Comparison of ENCODE assay signal across 28 mouse cellular contexts in the genomic region with DNA sequence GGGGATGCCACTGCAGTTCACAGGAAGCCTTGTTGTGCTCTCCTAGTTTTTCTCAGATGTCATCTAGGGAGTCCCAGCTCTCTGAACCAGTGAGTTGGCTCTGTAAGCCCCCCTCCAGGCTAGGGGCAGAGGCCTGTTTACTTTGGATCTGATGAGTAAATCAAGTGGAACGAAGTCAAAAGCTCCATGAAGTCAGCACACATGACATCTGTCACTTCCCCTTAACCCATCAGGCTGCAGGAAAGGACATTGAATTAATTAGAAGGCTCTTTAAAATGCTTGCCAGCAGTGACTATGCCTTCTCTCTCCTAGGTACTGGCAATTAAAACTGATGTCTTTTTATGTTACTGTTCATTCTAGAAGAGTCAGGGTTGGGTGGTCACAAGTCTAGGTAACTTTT.
A peak's percentile ranks its signal among the peaks of the same experiment; 100 is the strongest.
DNase-seq lines count a peak whose midpoint lies in the region; ATAC-seq lines count a peak whose summit lies in the region.
"Had no signal": no experiment of that assay in that cellular context is flagged by ENCODE, and none has a peak within 500 bp of the region (broad histone marks: within the 10 kb centered on the region; RNA-seq: fewer than 3 reads in every experiment).

No protein-coding gene starts in this region.

- no peaks in the 10 kb centered on the region for H3K9me3 ChIP-seq in hindbrain, embryonic 10.5 days
- H3K9me3 ChIP-seq in hindbrain, embryonic 11.5 days (ENCODE audit: control insufficient read depth, low read length) = no peaks in the 10 kb centered on the region
- no peaks in the 10 kb centered on the region for H3K9me3 ChIP-seq in embryonic facial prominence, embryonic 11.5 days (replicated peaks; ENCODE audit: control insufficient read depth, low read length)
- H3K9me3 ChIP-seq: limb, embryonic 10.5 days; liver, embryonic 15.5 days; lung, embryonic 15.5 days; neural tube, embryonic 12.5 days; stomach, embryonic 15.5 days had no signal

- no peak overlapping the region for H3K4me2 ChIP-seq in hindbrain, embryonic 11.5 days (replicated peaks; ENCODE audit: low read depth, low read length)
- H3K4me2 ChIP-seq in embryonic facial prominence, embryonic 11.5 days (ENCODE audit: low read depth, low read length) = no peak overlapping the region
- H3K4me2 ChIP-seq: liver, embryonic 15.5 days; lung, embryonic 15.5 days; neural tube, embryonic 12.5 days; stomach, embryonic 15.5 days had no signal

- no peak for ATAC-seq in hindbrain, embryonic 11.5 days (ENCODE audit: low FRiP score)
- ATAC-seq in embryonic facial prominence, embryonic 11.5 days (replicated peaks; ENCODE audit: insufficient number of reproducible peaks, low FRiP score, low TSS enrichment, low read depth) = no peak
- ATAC-seq: Patski had no signal

- no peak overlapping the region for H3K4me3 ChIP-seq in hindbrain, embryonic 10.5 days
- no peak overlapping the region for H3K4me3 ChIP-seq in hindbrain, embryonic 11.5 days (ENCODE audit: low read depth, low read length)
- H3K4me3 ChIP-seq in embryonic facial prominence, embryonic 11.5 days (ENCODE audit: low read depth, low read length) = no peak overlapping the region
- H3K4me3 ChIP-seq: heart, adult 2 months; left cerebral cortex, adult 2 months; limb, embryonic 10.5 days; liver, embryonic 15.5 days; lung, embryonic 15.5 days; megakaryocyte, embryonic 14.5 days; neural tube, embryonic 12.5 days; stomach, embryonic 15.5 days had no signal

- WGBS in hindbrain, embryonic 10.5 days = 20% methylated on average over 1 of the region's 1 CpGs
- WGBS in hindbrain, embryonic 11.5 days = 23% methylated on average over 1 of the region's 1 CpGs
- 6% methylated on average over 1 of the region's 1 CpGs for WGBS in embryonic facial prominence, embryonic 11.5 days

- H3K9ac ChIP-seq in hindbrain, embryonic 11.5 days (ENCODE audit: low read depth, low read length) = no peak overlapping the region
- H3K9ac ChIP-seq in embryonic facial prominence, embryonic 11.5 days (replicated peaks; ENCODE audit: low read length) = no peak overlapping the region
- H3K9ac ChIP-seq: liver, embryonic 15.5 days; lung, embryonic 15.5 days; neural tube, embryonic 12.5 days; stomach, embryonic 15.5 days had no signal

- peaks cover 13% of the 10 kb centered on the region; the same call in 1 of the 2 replicates for H3K27me3 ChIP-seq in hindbrain, embryonic 10.5 days (ENCODE audit: insufficient read depth, poor library complexity, severe bottlenecking)
- H3K27me3 ChIP-seq in hindbrain, embryonic 11.5 days (ENCODE audit: control insufficient read depth, insufficient read depth, low read length) = no peaks in the 10 kb centered on the region
- no peaks in the 10 kb centered on the region for H3K27me3 ChIP-seq in embryonic facial prominence, embryonic 11.5 days (ENCODE audit: control insufficient read depth, insufficient read depth, low read length)
- H3K27me3 ChIP-seq: liver, embryonic 15.5 days; megakaryocyte, embryonic 14.5 days; neural tube, embryonic 12.5 days; Patski; stomach, embryonic 15.5 days had no signal

- H3K4me1 ChIP-seq in hindbrain, embryonic 10.5 days (replicated peaks) = peaks cover 30% of the 10 kb centered on the region
- no peaks in the 10 kb centered on the region for H3K4me1 ChIP-seq in hindbrain, embryonic 11.5 days (replicated peaks; ENCODE audit: control insufficient read depth, insufficient read depth, low read length)
- peaks cover 5% of the 10 kb centered on the region; the same call in 1 of the 2 replicates for H3K4me1 ChIP-seq in embryonic facial prominence, embryonic 11.5 days (ENCODE audit: control insufficient read depth, insufficient read depth, low read length)
- H3K4me1 ChIP-seq: liver, embryonic 15.5 days; megakaryocyte, embryonic 14.5 days; stomach, embryonic 15.5 days had no signal

- H3K36me3 ChIP-seq in hindbrain, embryonic 10.5 days = no peaks in the 10 kb centered on the region
- H3K36me3 ChIP-seq in hindbrain, embryonic 11.5 days (ENCODE audit: control insufficient read depth, insufficient read depth, low read length) = no peaks in the 10 kb centered on the region
- H3K36me3 ChIP-seq in embryonic facial prominence, embryonic 11.5 days (replicated peaks; ENCODE audit: control insufficient read depth, insufficient read depth, low read depth, low read length) = no peaks in the 10 kb centered on the region
- H3K36me3 ChIP-seq: limb, embryonic 10.5 days; liver, embryonic 15.5 days; lung, embryonic 15.5 days; neural tube, embryonic 12.5 days; stomach, embryonic 15.5 days had no signal

- DNase-seq in hindbrain, embryonic 10.5 days (ENCODE audit: low spot score) = no peak
- DNase-seq in hindbrain, embryonic 11.5 days (ENCODE audit: low spot score) = no peak
- DNase-seq in kidney, postnatal 14 days = peak; percentile 25
- no peak for DNase-seq in kidney, postnatal 25 days
- peak; percentile 70 for DNase-seq in Muller cell, postnatal 12 days (ENCODE audit: inconsistent ontology term)
- peak; percentile 44 for DNase-seq in embryonic facial prominence, embryonic 11.5 days (ENCODE audit: low spot score)
- DNase-seq in urinary bladder, postnatal 10 days (ENCODE audit: low spot score) = no peak
- no peak for DNase-seq in testis, postnatal 14 days (ENCODE audit: low spot score)
- DNase-seq: cerebellum, adult 18-20 months; cerebellum, postnatal 25 days; gastrocnemius, postnatal 36 days; heart, adult 2 months; heart, postnatal 36 days; kidney, adult 11 months; layer of hippocampus, adult 9-11 months; liver; lung, postnatal 36 days; right cerebral cortex, adult 18-20 months; thymus, adult 18-20 months; thymus, postnatal 36 days had no signal

- peak overlapping the region; percentile 46 for H3K27ac ChIP-seq in hindbrain, embryonic 10.5 days
- H3K27ac ChIP-seq in hindbrain, embryonic 11.5 days (ENCODE audit: low read depth, low read length) = no peak overlapping the region
- H3K27ac ChIP-seq in embryonic facial prominence, embryonic 11.5 days (replicated peaks; ENCODE audit: low read depth, low read length) = no peak overlapping the region
- H3K27ac ChIP-seq: heart, adult 2 months; left cerebral cortex, adult 2 months; limb, embryonic 10.5 days; liver, embryonic 15.5 days; lung, embryonic 15.5 days; neural tube, embryonic 12.5 days; stomach, embryonic 15.5 days had no signal

Comparison
In these comparisons a context has a peak if more than half of its experiments do, and no peak if none do; other contexts are left out.
1. DNase-seq: peak in kidney, postnatal 14 days (single experiment), Muller cell, postnatal 12 days (single experiment) and embryonic facial prominence, embryonic 11.5 days (single experiment); none in hindbrain, embryonic 10.5 days (single experiment), hindbrain, embryonic 11.5 days (single experiment), kidney, postnatal 25 days (0 of 2), urinary bladder, postnatal 10 days (single experiment) and testis, postnatal 14 days (single experiment).